Mouse (Mus musculus) midbrain, embryonic 14.5 days (tissue): ENCODE results near the gene Tspyl2. TPM values are rescaled to one million over a fixed set of nuclear protein-coding genes. Genes with fewer than 3 reads are reported as not detected.
"Not testable (repeated sequence)": the region's sequence is repeated elsewhere in the genome, so short reads cannot be mapped to it uniquely, and the experiment has no call there.

ENCODE experiments used
- ATAC-seq: fragments of 200-750 bp; cut with Nextera tagmentation; 2 replicates; pipeline ENCODE4 v1.8.0; 2017; ENCODE audit warnings: moderate number of reproducible peaks, moderate library complexity; ENCODE audit not compliant: low FRiP score, low TSS enrichment
- DNase-seq: peaks from one replicate; pipeline ENCODE4 v3.0.0-alpha.2; 2015
- H3K27ac ChIP-seq: fragments of 300-500 bp; sonication (generic); replicated peaks from 2 replicates; pipeline ENCODE4 v1.5.1; 2014; ENCODE audit warnings: mild to moderate bottlenecking, low read depth, low read length, moderate library complexity
- H3K27me3 ChIP-seq: fragments of 300-500 bp; sonication (generic); 2 replicates; pipeline ENCODE4 v1.6.1; 2014; ENCODE audit warnings: low read length, control low read depth, mixed read lengths; ENCODE audit not compliant: control insufficient read depth, insufficient read depth
- H3K36me3 ChIP-seq: fragments of 300-500 bp; sonication (generic); 2 replicates; pipeline ENCODE4 v1.6.1; 2014; ENCODE audit warnings: low read length, control low read depth; ENCODE audit not compliant: control insufficient read depth, insufficient read depth
- H3K4me1 ChIP-seq: fragments of 300-500 bp; sonication (generic); 2 replicates; pipeline ENCODE4 v1.6.1; 2014; ENCODE audit warnings: mild to moderate bottlenecking, antibody characterized with exemption, low read length, control low read depth; ENCODE audit not compliant: control insufficient read depth, insufficient read depth
- H3K4me2 ChIP-seq: fragments of 300-500 bp; sonication (generic); 2 replicates; pipeline ENCODE4 v1.6.1; 2014; ENCODE audit warnings: mild to moderate bottlenecking, low read length, moderate library complexity
- H3K4me3 ChIP-seq: fragments of 300-500 bp; sonication (generic); replicated peaks from 2 replicates; pipeline ENCODE4 v1.5.1; 2014; ENCODE audit warnings: low read depth, low read length
- H3K9ac ChIP-seq: fragments of 300-500 bp; sonication (generic); replicated peaks from 2 replicates; pipeline ENCODE4 v1.6.1; 2014; ENCODE audit warnings: mild to moderate bottlenecking, low read length, moderate library complexity
- H3K9me3 ChIP-seq: fragments of 300-500 bp; sonication (generic); 2 replicates; pipeline ENCODE4 v1.6.1; 2016; ENCODE audit warnings: low read length, control low read depth, mixed read lengths; ENCODE audit not compliant: control insufficient read depth
- WGBS: fragments of 180-500 bp; shearing (Covaris S2); extraction: QIAGEN DNeasy Blood & Tissue Kit; methylation state at CpG from one replicate; pipeline ENCODE4 v1.1.7; 2014; 5-methylcytosine and 5-hydroxymethylcytosine counted together
- polyA plus RNA-seq: library from polyadenylated mRNA; unstranded; fragments of >200 nt; fragmentation: Nextera tagmentation; extraction: Ambion mirVana; gene quantifications from 2 replicates; pipeline ENCODE4 v1.2.1, GENCODE M21; 2014

The Tspyl2 gene
- polyA plus RNA-seq, 1 experiment from 2014 or later, result 41.0 TPM

DNA sequence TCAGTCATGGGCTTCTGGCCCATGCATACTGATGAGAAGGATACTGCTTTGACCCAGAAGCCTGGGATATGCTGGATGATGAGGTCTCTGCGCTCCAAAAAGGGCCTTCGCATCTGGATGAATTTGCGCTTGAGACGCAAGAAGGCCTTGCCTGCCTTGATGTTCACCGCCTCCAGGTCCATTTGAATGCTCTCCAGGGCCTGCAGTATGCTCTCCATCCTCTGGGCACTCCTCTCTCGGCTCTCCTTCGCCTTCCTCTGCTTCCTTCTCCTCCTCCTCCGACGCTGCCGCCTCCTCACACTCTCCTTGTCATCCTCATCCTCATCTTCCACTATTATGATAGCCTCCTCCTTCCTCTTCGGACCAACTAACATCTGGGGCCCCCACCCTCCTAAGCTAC, 729 bp downstream of the Tspyl2 start:
- Histone ChIP-seq H3K27ac (peak overlapping the region; percentile 87), H3K9me3 (no peaks in the 10 kb centered on the region), H3K36me3 (peaks cover 20% of the 10 kb centered on the region), H3K4me3 (peak overlapping the region; percentile 53), H3K4me2 (peak overlapping the region; percentile 58), H3K4me1 (peaks cover 16% of the 10 kb centered on the region; the same call in 1 of the 2 replicates), H3K9ac (peak overlapping the region; percentile 81), H3K27me3 (peaks cover 21% of the 10 kb centered on the region; the same call in 1 of the 2 replicates)
- peak; percentile 18 for DNase-seq
- no peak for ATAC-seq
- 32% methylated on average over 11 of the region's 11 CpGs for WGBS

DNA sequence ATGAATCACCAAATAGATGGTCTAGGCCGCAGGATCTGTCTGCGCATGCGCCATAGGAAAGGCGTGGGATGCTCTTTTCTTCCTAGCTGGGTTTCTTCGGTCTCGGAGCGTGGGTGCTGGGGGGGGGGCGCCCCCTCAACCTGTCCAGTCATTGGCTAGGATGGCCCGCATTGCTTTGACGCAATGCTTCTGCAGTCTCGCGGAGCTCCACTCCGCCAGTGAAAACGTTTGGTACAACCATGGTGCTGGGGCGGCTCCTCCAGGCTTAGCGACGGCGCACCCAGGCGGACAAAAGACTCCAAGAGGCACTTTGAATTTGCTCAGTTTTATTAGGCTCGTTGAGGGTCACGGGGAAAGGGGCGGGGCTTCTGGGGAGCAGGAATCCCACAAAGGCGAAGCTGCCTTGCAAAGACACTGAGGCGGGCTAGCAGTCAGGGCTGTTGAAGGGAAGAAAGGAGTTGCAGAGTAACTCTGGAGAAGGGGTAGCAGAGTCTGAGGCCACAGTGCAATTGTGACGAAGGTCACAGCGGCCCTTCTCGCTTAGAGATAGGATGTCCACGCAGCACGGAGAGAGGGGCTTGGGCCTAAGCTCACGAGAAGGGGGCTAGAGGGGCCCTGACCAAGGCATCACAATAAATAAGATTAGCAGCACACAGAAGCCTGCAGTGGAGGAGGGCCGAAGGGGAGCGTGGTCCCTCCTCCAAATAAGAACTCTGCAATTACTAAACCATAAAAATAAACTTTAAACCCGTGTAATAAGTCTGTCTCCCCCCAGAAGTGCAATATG, 5.5 kb downstream of the Tspyl2 start:
- 14% methylated on average over 33 of the region's 33 CpGs for WGBS
- no peaks in the 10 kb centered on the region for H3K9me3 ChIP-seq
- ATAC-seq (peak; percentile 99), DNase-seq (peak; percentile 94)
- H3K9ac ChIP-seq, result peak overlapping the region; percentile 63; the same call in 1 of the 2 replicates
- peak overlapping the region; percentile 56 for H3K4me2 ChIP-seq
- H3K4me3 ChIP-seq, result peak overlapping the region; percentile 26
- 0 out of 2 replicates have a peak, but pooled peaks cover 9% of the 10 kb centered on the region for H3K27me3 ChIP-seq
- H3K4me1 ChIP-seq, result peaks cover 16% of the 10 kb centered on the region; the same call in 1 of the 2 replicates
- H3K36me3 ChIP-seq, result peaks cover 20% of the 10 kb centered on the region
- peak overlapping the region; percentile 96 for H3K27ac ChIP-seq

GRCm38 (mm10) chrX:152336123-152336522, 6.1 kb downstream of the Tspyl2 start:
- not testable (repeated sequence) for H3K27me3 ChIP-seq, H3K9me3 ChIP-seq, DNase-seq, H3K4me3 ChIP-seq, H3K9ac ChIP-seq
- Histone ChIP-seq H3K4me1 (peaks cover 15% of the 10 kb centered on the region; the same call in 1 of the 2 replicates), H3K36me3 (peaks cover 20% of the 10 kb centered on the region), H3K27ac (peak overlapping the region; percentile 96), H3K4me2 (peak overlapping the region; percentile 35)
- ATAC-seq, result peak; percentile 54
- 55% methylated on average over 4 of the region's 4 CpGs for WGBS

DNA sequence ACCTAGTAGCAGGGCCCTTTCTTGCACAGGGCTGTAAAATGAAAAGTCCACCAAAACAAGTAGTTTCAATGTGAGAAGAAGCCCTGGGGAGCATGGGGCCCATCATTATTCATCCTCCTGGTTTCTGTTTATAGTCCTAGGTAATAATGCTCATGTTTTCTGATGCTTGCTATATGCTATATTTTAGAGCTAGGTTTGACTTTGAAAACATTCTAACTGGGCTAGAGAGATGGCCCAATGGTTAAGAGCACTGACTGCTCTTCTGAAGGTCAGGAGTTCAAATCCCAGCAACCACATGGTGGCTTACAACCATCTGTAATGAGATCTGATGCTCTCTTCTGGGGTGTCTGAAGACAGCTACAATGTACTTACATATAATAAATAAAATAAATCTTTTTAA, 12.8 kb downstream of the Tspyl2 start:
- H3K9ac ChIP-seq, H3K4me2 ChIP-seq, H3K4me3 ChIP-seq, H3K4me1 ChIP-seq, DNase-seq, H3K36me3 ChIP-seq, H3K27me3 ChIP-seq, H3K9me3 ChIP-seq, H3K27ac ChIP-seq, ATAC-seq: not testable (repeated sequence)

DNA sequence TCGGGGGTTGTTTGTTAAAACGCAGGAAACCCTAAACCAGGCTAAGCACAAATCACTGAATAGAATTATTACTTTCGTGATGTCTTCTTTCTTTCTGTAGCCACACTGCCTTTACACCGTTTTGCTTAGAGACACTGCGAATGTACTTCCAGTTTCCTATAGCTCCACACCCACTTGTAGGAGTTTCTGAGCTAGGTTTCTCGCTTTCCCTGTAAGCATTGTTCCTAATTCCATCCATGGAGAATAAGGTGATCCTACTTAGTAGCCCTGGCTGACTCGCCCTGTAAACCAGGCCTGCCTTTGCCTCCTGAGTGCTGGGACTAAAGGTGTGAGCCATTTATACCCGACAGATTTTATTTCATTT, 14.6 kb downstream of the Tspyl2 start:
- 21% methylated on average over 8 of the region's 8 CpGs for whole genome bisulfite sequencing
- Histone ChIP-seq H3K4me3 (peak overlapping the region; percentile 53), H3K36me3 (no peaks in the 10 kb centered on the region), H3K27me3 (peaks cover 3% of the 10 kb centered on the region; the same call in 1 of the 2 replicates), H3K27ac (no peak overlapping the region), H3K4me1 (peaks cover 5% of the 10 kb centered on the region; the same call in 1 of the 2 replicates), H3K9ac (no peak overlapping the region), H3K9me3 (no peaks in the 10 kb centered on the region), H3K4me2 (peak overlapping the region; percentile 54)
- no peak for DNase-seq
- ATAC-seq, result no peak

DNA sequence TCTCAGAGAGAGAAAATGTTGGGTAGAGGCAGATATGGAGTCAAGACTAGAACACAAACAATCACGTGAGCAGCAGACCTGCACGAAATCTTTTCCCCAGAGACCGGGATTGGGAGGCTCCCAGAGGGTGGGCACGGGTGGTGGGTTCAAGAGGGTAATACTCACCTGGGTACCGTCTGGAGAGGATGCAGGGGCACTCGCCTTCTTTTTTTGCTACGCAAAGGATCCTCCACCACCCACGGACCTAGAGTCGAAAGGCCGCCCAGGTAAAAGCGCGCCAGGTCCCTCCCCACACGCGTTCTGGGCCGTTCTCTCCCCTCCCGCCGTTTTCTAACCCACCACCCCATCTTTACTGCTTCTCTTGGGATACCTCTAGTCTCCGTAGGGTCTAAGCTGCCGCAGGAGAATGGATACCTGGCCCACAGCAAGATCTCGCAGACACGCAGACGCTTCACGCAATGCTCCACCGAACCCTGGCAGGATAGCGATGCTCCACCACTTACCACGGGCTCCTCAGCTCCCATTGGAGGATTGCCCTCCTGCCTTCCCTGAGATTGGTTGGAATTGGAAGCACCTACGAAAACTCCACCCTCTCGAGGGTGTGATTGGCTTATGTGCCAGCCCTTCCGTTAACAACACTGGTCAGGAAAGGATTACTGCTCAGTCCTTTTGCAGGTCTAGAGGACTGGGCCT, 15.1 kb downstream of the Tspyl2 start, which contains the start of gene Kantr:
Gene Kantr (minus strand): TSS at position 500 of the 693 bp plus-strand sequence.
- DNase-seq (peak; percentile 88), ATAC-seq (peak; percentile 99)
- WGBS, result 15% methylated on average over 28 of the region's 29 CpGs
- Histone ChIP-seq H3K27ac (peak within 1 kb of the TSS; percentile 73), H3K9me3 (no peaks in the 10 kb centered on the region), H3K4me1 (peaks cover 5% of the 10 kb centered on the region; the same call in 1 of the 2 replicates), H3K4me2 (peak within 1 kb of the TSS; percentile 54), H3K4me3 (peak within 1 kb of the TSS; percentile 53), H3K9ac (peak within 1 kb of the TSS; percentile 67), H3K36me3 (no peaks in the 10 kb centered on the region), H3K27me3 (peaks cover 3% of the 10 kb centered on the region; the same call in 1 of the 2 replicates)

DNA sequence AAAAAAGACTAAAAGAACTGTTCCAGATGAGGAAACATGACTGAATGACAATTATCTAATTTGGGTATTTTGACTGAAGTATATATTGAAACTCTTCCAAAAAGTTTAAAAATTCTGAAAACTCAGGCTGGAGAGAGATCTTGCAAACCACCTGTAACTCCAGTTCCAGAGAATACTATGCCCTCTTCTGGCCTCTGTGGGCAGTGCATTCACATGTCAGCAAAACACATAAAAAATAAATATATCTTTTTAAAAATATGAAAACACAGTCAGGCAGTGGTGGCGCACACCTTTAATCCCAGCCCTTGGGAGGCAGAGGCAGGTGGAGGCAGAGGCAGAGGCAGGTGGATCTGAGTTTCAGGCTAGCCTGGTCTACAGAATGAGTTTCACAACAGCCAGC, 18.6 kb downstream of the Tspyl2 start:
- DNase-seq, result no peak
- ATAC-seq, result no peak
- no peak overlapping the region for H3K4me3 ChIP-seq
- H3K36me3 ChIP-seq, result no peaks in the 10 kb centered on the region
- 100% methylated on average over 1 of the region's 1 CpGs for WGBS
- no peaks in the 10 kb centered on the region for H3K9me3 ChIP-seq
- no peak overlapping the region for H3K4me2 ChIP-seq
- H3K27ac ChIP-seq, result no peak overlapping the region
- peaks cover 5% of the 10 kb centered on the region; the same call in 1 of the 2 replicates for H3K4me1 ChIP-seq
- no peaks in the 10 kb centered on the region for H3K27me3 ChIP-seq
- H3K9ac ChIP-seq, result no peak overlapping the region

DNA sequence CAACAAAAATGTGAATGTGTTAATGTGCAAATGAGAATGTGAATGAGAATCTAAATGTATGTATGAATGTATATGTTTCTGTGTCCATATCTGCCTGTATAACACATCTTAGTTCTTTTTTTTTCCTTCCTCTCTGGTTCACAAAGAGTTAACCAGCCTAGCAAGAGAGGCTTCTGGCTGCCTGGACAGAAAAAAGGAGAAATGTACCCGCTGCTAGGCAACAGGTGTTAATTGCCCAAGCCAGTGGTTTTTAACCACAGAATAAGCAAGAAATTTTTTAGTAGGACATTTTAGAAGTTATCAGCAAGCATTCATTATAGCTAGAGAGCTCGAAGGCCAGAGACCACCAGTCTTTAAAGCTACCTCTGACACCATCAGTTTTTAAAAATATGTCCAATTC, 19.4 kb downstream of the Tspyl2 start:
- DNase-seq (no peak), ATAC-seq (no peak)
- Histone ChIP-seq H3K4me2 (no peak overlapping the region), H3K9ac (no peak overlapping the region), H3K4me3 (no peak overlapping the region), H3K27me3 (no peaks in the 10 kb centered on the region), H3K9me3 (no peaks in the 10 kb centered on the region), H3K27ac (no peak overlapping the region), H3K4me1 (peaks cover 5% of the 10 kb centered on the region; the same call in 1 of the 2 replicates), H3K36me3 (no peaks in the 10 kb centered on the region)
- 59% methylated on average over 2 of the region's 2 CpGs for WGBS
